Mouse (Mus musculus) thymus, postnatal 0 days (tissue): ENCODE measurements around the gene Gdpd3. TPM values are rescaled to one million over a fixed set of nuclear protein-coding genes. Genes with fewer than 3 reads are reported as not detected.

Experiments used
- DNase-seq: peaks from one replicate; pipeline ENCODE4 v3.0.0-alpha.2; 2015; ENCODE audit warnings: low spot score
- polyA plus RNA-seq: library from polyadenylated mRNA; unstranded; fragments of >200 nt; fragmentation: Nextera tagmentation; extraction: Ambion mirVana; gene quantifications from 2 replicates; pipeline ENCODE4 v1.2.1, GENCODE M21; 2015

Gdpd3 gene
- polyA plus RNA-seq, 1 experiment from 2014 or later: 1.6 TPM

DNA sequence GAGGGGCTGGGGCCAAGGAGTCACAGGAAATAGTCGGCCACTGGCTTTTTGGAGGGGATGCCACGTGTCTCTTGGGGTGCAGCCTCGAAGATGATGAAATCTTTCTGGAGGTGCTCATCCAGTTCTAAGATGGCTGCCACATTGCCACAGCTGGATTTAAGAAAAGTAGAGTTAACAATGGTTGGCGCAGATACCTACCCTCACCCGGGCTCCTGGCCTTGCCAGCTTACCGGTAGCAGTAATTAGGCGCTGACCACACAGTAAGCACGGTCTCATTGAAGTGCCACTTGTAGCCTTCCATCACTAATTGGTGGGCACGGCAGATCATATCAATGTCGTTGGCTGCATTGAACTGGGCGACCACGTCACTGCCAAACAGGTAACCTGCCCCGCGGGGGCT is 20.0 kb downstream of the Gdpd3 start:
- no peak for DNase-seq

DNA sequence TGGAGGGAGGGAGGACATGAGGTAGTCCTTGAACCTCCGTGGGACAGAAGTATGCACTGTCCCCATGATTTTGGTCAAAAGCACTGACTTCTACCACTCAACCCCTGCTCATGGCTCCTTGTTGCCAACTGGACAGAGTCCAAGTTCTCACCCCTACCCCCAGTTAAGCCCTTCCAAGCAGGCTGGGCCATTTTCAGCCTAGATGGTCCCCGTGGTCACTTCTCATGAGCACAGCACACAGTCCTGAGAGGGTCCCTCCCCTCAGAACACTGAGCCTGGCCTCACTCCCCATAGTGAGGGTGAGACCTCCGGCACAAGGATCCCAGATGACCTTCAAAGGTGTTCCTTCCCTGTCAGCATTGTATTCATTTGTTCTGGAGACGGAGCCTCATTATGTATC is 23.0 kb downstream of the Gdpd3 start:
- no peak for DNase-seq

DNA sequence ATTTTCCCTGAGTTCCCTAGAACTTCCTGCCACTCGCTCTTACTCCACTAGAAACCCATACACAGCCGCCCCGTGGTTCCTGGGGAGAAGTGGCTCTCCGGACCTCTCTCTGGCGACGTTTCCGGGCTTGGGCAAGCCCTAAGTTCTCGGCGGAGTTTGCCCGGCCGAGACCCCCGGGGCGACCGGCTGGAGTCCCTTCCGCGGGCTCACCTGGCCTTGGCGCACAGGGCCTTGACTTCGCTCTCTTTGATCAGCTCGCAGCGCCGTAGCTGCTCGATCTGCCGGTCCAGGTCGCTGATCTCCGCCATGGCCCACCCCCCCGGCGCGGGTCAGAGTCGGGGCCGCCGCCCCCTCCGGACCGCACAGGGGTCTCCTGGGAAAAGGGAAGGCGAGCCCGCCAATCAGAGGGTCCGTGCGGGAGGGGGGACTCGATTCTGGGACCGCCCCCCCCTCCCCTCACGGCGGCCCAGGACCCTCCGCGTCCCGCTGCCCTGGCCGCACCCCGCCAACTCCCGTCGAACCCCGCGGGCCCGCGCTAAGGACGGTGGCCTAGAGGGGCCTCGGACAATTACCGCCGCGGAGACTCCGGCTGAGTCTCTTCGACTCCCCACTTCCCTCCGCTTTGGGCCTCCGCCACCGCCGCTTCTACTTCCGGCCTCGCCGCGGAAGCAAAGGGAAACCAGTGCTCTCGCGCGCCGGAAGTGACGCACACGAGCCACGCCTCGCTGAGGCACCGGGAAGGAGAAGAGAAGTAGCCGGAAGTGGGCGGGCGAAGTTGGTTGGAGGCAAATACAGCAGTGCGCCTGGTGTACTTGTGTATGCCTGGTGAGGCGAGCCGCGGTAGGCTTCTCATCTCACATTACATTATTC is 26.0 kb downstream of the Gdpd3 start, which contains the start of gene Ppp4c:
TSS of gene Ppp4c (minus strand) at position 646 of the 870 bp plus-strand sequence.
- DNase-seq: peak; percentile 99

DNA sequence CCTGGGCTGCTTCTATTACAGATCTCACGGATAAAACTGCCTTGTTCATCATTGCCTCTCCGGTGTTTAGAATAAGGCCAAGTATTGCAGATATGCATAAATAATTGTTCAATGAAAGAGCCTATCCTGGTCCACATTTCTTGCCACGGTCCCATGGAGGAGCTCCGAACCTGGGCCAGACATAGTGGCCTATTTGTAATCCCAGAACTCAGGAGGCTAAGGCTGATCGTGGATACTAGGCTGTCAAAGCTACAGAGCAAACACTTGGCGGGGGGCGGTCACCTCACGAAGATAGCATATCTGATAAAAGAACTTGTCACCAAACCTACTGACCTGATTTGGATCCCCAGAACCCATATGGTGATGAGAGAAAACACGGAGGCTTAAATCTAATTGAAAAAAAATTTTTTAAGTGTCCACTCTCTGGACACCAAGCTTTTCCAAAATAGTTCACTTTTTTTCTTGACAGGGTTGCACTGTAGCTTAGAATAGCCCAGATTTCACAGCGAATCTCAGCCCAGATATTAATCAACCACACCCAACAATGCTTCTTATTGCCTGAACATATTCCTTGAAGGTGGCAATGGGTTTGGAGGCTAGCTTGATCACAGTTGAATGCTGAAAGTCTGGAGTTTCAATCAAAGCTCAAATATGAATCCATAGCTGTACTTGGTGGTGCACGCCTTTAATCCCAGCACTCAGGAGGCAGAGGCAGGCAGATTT is 26.7 kb downstream of the Gdpd3 start:
- no peak for DNase-seq

DNA sequence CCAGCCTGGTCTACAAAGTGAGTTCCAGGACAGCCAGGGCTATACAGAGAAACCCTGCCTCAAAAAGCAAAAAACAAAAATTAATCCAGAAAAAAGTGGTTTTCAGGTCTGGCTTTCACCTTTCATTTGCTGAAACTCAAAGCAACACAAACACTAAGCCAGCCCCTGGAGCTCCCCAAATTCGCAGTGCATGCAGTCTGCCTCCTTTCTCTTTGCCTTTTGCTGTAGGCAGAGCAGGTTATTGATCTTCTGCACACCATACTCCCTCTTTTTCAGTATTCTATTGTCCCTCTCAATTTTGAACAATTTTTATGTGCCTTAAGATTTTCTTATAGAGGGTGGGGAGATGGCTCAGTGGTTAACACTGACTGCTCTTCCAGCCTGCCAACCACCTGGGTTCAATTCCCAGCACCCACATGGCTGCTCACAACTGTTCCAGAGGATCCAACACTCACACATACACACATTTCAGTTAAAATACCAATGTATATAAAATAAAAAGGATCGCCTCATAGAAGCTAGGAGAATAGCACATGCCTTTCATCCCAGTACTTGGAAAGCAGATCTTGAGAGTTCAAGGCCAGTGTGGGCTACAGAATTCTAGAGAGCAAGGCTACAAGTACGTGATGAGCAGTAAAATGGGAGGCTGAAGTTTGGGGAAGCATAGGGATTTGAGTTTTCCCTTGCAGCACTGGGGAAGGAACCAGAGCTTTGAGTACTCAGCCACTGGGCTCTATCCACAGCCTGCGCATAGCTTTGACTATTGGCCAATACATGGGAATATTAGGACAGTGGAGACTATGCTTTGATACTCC is 27.5 kb downstream of the Gdpd3 start:
- DNase-seq: no peak

- peak; percentile 54 for DNase-seq
Measured at GRCm38 (mm10) chr7:126794271-126794605, 28.1 kb downstream of the Gdpd3 start.

DNA sequence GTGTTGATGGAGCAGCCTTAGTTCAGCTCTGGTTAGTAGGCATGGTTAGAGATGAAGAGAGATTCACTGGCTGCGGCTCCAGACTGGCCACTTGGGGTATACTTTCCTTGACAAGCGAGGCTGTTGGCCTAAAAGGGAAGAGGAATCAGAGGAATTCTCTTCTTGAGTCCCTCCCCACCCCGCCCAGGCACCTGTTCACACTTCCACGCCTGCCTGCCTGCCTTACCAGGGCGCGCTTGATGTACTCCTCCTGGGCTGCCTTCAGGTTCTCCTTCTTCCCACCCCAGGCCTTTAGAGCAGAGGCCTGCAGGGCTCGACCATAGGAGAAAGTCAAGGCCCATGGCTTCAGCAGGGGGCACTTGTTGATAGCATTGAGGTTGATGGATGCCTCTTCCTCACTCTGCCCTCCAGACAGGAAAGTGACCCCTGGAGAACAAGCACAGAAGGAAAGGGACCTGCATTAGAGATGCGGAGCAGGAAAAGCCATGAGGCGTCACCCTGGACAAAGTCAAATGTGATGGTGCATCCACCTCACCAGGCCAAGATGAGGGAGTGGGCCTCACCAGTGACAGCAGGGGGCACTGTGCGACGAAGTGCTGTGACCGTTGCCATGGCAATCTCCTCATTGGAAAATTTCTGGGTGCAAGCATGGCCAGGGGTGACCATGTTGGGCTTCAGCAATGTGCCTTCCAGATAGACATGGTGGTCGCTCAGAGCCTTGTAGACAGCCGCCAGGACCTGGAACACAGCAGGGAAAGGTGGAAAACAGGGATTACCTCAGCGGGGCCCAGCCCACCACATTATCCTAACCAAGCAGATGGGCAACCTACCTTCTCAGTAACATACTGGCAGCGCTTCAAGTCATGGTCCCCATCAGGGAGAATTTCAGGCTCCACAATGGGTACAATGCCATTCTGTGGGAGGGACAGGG is 29.5 kb downstream of the Gdpd3 start:
- DNase-seq: no peak

- peak; percentile 41 for DNase-seq
Measured at GRCm38 (mm10) chr7:126796350-126796932, 30.3 kb downstream of the Gdpd3 start.

DNA sequence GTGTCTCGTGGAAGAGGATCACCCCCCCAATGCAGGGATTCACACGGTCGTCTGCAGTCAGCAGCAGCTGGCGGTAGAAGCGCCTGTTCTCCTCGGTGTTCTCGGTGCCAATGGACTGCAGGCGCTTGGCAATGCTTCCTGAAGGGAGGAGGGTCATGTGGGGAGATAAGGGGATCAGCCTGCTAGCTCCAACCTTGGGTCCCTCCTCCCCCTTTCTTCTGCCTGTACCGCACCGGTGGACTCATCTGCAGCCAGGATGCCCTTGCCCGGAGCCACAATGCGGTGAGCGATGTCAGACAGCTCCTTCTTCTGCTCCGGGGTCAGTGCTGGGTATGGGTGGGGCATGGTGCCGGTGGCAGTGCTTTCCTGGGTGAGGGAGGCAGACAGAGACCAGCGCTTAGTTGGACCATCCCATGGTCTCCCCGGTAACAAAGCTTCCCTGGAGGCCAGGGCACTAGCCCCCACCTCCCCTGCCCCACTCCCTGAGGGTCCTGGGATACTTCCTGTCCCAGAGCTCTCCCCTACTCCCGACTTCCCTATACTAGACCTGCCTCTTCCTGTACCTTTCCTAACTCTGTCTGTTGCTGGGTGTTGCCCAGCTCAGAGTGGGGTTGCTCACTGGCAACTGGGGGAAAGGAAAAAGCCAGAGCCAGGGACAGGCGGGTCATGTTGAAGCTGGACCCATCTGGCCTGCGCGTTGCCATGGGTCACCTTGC is 31.4 kb downstream of the Gdpd3 start, which contains the start of gene Fam57b:
TSS of gene Fam57b (plus strand) at position 258 of the 716 bp plus-strand sequence.
- peak; percentile 7 for DNase-seq

DNA sequence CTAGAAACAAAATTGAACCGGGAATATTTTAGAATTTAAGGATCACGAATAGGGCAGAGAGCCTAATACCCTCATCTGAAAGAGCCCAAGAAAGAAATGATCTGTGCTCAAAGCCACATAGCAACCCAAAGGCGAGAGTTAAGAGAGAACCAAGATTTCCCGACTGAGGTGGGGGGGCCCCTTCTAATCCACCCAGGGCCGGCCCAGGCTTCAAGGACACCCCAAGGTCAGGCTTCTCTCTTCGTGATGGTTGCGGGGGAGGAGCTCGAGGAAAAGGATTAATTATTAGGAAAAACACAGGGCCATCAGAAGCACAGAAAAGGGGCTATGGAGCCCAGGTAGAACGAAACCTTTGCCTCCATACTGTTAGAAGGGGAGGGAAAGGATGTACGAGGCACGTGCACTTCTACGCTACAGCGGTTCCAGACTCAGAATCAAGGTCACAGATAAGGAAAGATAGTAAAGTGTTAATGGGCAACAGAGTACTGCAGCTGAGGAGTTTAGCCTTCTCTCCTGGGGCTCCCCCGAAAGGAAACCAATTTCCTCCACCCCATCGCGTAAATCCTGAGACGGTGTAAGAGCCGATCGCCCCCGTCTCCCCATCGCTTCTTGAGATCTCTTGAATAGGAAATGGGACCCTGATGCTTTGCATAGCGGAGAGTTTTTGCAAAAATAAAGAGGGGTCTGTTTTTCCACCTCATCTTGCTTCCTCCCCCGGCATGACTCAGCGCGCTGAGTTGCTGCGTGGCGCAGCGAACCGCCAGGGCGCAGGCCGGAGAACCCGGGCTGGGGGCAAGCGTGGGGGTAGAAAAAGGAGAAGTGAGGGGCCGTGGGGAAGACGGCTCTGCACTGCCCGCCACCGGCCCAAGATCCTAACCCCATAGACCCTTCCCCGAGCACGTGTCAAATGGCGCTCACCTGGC is 32.3 kb downstream of the Gdpd3 start:
- DNase-seq: peak; percentile 62

GRCm38 (mm10) chr7:126799050-126799467 is 32.9 kb downstream of the Gdpd3 start:
- peak; percentile 96 for DNase-seq

GRCm38 (mm10) chr7:126799468-126800268 is 33.5 kb downstream of the Gdpd3 start:
- peak; percentile 86 for DNase-seq

- no peak for DNase-seq
Measured at GRCm38 (mm10) chr7:126800269-126801056, 34.3 kb downstream of the Gdpd3 start.

- no peak for DNase-seq
Measured at GRCm38 (mm10) chr7:126801057-126801422, 34.9 kb downstream of the Gdpd3 start.

GRCm38 (mm10) chr7:126802134-126802889 is 36.2 kb downstream of the Gdpd3 start:
- DNase-seq: no peak

DNA sequence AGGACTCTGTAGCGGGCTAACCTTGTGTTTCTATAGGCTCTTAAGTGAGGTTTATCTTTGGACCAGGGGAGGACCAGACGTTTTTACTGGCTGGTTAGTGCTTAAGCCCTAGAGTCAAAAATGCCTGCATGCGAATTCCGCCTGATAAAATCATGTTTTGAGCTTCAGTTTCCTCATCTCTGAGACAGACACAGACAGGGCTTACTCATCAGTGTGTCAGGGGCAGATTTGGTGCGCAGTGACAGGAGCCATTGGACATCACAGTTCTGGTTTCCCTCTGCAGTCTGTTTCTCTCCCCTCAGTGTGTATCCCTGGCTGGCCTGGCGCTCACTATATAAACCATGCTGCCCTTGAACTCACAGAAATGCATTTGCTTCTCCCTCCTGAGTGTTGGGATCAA is 37.0 kb downstream of the Gdpd3 start:
- no peak for DNase-seq
